Mouse (Mus musculus) embryonic facial prominence, embryonic 13.5 days (tissue): Measurements from ENCODE around the gene Kcnd3. TPM values are rescaled to one million over a fixed set of nuclear protein-coding genes. Genes with fewer than 3 reads are reported as not detected.

ENCODE experiments used
- ATAC-seq: fragments of 200-750 bp; cut with Nextera tagmentation; 2 replicates; pipeline ENCODE4 v1.8.0; 2017; ENCODE audit warnings: low read depth; ENCODE audit not compliant: insufficient number of reproducible peaks, insufficient read depth, low FRiP score, low TSS enrichment
- H3K27ac ChIP-seq: fragments of 300-500 bp; sonication (generic); 2 replicates; pipeline ENCODE4 v1.5.1; 2015; ENCODE audit warnings: moderate library complexity, mild to moderate bottlenecking, inconsistent platforms
- H3K27me3 ChIP-seq: fragments of 300-500 bp; sonication (generic); 2 replicates; pipeline ENCODE4 v1.6.1; 2015; ENCODE audit warnings: mild to moderate bottlenecking, inconsistent platforms
- H3K36me3 ChIP-seq: fragments of 300-500 bp; sonication (generic); 2 replicates; pipeline ENCODE4 v1.6.1; 2015; ENCODE audit warnings: mild to moderate bottlenecking, inconsistent platforms
- H3K4me1 ChIP-seq: fragments of 300-500 bp; sonication (generic); 2 replicates; pipeline ENCODE4 v1.6.1; 2015; ENCODE audit warnings: inconsistent platforms
- H3K4me2 ChIP-seq: fragments of 300-500 bp; sonication (generic); 2 replicates; pipeline ENCODE4 v1.6.1; 2015; ENCODE audit warnings: moderate library complexity, mild to moderate bottlenecking, inconsistent platforms
- H3K4me3 ChIP-seq: fragments of 300-500 bp; sonication (generic); 2 replicates; pipeline ENCODE4 v1.5.1; 2015; ENCODE audit warnings: mild to moderate bottlenecking, inconsistent platforms
- H3K9ac ChIP-seq: fragments of 300-500 bp; sonication (generic); 2 replicates; pipeline ENCODE4 v1.6.1; 2015; ENCODE audit warnings: mild to moderate bottlenecking, inconsistent platforms
- H3K9me3 ChIP-seq: fragments of 300-500 bp; sonication (generic); 2 replicates; pipeline ENCODE4 v1.6.1; 2016; ENCODE audit warnings: inconsistent platforms
- WGBS: fragments of 180-500 bp; shearing (Covaris S2); methylation state at CpG from one replicate; pipeline ENCODE4 v1.1.7; 2015; ENCODE audit warnings: mixed read lengths; 5-methylcytosine and 5-hydroxymethylcytosine counted together
- polyA plus RNA-seq: library from polyadenylated mRNA; unstranded; fragments of >200 nt; fragmentation: Nextera tagmentation; extraction: Ambion mirVana; gene quantifications from 2 replicates; pipeline ENCODE4 v1.2.1, GENCODE M21; 2015

Kcnd3 gene
- polyA plus RNA-seq, 1 experiment from 2014 or later = 0.44 TPM

DNA sequence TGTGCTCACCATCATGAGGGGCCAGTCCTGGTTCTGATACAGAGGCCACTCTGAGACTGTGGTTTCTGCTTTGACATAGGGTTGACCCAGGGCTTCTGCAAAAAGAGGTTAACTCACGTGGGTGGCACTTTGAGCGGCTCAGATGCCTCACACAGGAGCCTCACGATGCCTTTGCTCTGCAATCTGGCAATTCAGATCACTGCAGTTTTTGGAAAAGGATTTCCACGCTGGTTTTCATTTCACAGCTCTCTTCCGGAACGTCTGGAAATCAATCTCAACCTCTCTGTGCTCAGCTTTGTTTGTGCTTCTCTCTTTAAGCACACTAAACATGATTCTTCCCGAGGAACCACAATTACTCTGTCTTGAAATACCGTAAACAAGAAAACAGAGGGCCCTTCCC, 14.4 kb downstream of the Kcnd3 start:
- no peak overlapping the region for H3K9ac ChIP-seq
- H3K27me3 ChIP-seq = no peaks in the 10 kb centered on the region; the same call in 1 of the 2 replicates
- H3K27ac ChIP-seq = no peak overlapping the region
- H3K4me3 ChIP-seq = no peak overlapping the region
- 43% methylated on average over 8 of the region's 8 CpGs for WGBS
- no peaks in the 10 kb centered on the region for H3K36me3 ChIP-seq
- ATAC-seq = no peak
- H3K9me3 ChIP-seq = no peaks in the 10 kb centered on the region
- no peak overlapping the region for H3K4me2 ChIP-seq
- no peaks in the 10 kb centered on the region for H3K4me1 ChIP-seq

DNA sequence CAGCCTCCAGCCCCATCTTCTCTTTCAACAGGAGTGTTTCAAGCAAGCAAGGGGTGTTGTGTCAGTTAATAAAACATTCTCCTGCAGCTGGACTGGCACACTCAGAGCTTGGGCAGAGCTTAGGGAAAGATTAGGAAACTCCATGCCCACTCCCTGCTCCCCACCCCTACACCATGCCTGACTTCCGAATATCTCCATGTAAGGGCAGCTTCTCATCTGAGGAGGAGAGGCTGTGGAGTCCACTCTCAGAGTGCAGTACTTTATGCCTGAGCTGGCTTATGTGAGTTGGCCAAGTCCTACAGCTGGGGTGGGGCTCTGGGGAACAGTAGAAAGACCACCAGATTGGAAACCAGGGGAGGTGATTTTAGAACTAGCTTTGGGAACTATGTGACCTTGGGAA, 20.4 kb downstream of the Kcnd3 start:
- 82% methylated on average over 1 of the region's 1 CpGs for WGBS

DNA sequence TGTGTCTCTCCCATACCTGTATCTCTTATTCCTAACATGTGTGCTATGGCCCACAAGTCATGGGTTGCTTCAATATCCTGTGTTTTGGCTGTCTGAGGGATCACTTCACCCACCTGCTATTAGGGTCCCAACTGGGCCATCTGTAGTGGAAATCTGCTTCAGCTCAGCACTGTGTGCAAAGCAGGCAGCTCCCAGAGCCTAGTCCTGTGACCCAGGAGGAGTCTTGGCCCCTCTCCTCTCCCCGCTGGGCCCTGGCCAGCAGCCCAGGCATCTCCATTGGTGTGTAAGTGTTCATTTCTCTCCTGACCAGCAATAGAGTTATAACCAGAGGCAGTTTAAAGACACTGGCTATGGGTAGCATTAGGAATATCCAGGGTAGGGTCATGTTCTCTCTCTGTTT, 24.3 kb downstream of the Kcnd3 start:
- no peaks in the 10 kb centered on the region for H3K9me3 ChIP-seq
- no peak overlapping the region for H3K4me2 ChIP-seq
- no peak overlapping the region for H3K9ac ChIP-seq
- no peaks in the 10 kb centered on the region for H3K4me1 ChIP-seq
- H3K27me3 ChIP-seq = no peaks in the 10 kb centered on the region
- no peak for ATAC-seq
- no peak overlapping the region for H3K4me3 ChIP-seq
- H3K27ac ChIP-seq = no peak overlapping the region
- WGBS = 90% methylated on average over 1 of the region's 1 CpGs
- H3K36me3 ChIP-seq = no peaks in the 10 kb centered on the region

More for the DNA sequence above, 20.4 kb downstream of the Kcnd3 start:
- no peak overlapping the region for H3K4me2 ChIP-seq
- no peaks in the 10 kb centered on the region for H3K9me3 ChIP-seq
- H3K4me3 ChIP-seq = no peak overlapping the region
- H3K9ac ChIP-seq = no peak overlapping the region
- H3K27ac ChIP-seq = no peak overlapping the region
- H3K27me3 ChIP-seq = no peaks in the 10 kb centered on the region; the same call in 1 of the 2 replicates
- no peaks in the 10 kb centered on the region for H3K36me3 ChIP-seq
- H3K4me1 ChIP-seq = no peaks in the 10 kb centered on the region
- no peak for ATAC-seq

DNA sequence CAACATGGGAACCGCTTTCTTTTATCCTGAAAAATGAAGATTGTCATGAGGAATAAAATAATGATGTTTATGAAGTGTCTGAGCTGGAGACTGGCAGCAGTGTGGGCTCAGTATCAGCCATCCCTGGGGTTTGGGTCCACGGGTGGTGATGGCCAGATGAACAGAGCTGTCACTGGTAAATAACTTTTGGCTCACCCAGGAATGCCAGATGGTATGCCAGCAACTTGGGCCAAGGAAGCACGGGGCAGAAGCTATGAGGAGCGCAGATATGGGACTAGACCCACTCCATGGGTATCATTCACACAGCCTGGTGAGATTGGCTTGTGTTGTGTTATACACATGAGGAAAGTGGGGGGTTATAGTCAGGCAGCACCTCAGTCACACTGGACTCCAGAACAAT, 26.7 kb downstream of the Kcnd3 start:
- no peaks in the 10 kb centered on the region; the same call in 1 of the 2 replicates for H3K27me3 ChIP-seq
- H3K36me3 ChIP-seq = no peaks in the 10 kb centered on the region
- no peak overlapping the region for H3K9ac ChIP-seq
- ATAC-seq = no peak
- H3K4me3 ChIP-seq = no peak overlapping the region
- no peaks in the 10 kb centered on the region for H3K9me3 ChIP-seq
- H3K4me1 ChIP-seq = no peaks in the 10 kb centered on the region
- WGBS = 81% methylated on average over 4 of the region's 4 CpGs
- H3K4me2 ChIP-seq = no peak overlapping the region
- H3K27ac ChIP-seq = no peak overlapping the region

DNA sequence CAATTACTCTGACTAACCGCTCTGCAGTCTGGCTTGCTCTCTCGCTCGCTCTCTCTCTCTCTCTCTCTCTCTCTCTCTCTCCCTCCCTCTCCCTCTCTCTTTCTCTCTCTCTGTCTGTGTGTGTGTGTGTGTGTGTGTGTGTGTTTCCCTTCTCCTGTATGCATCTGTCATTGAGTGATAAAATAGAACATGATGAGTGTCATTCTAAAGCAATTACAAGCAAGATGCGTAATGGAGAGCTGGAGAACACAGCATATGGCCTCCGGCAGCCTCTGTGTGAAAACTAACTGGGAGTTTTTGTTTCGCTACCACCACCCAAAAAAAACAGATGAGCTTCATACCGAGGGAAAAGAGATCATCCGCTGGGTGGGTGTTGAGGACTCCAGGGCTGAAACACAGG, 29.3 kb downstream of the Kcnd3 start:
- Histone ChIP-seq H3K36me3 (no peaks in the 10 kb centered on the region), H3K4me2 (no peak overlapping the region), H3K27ac (no peak overlapping the region), H3K4me3 (no peak overlapping the region), H3K27me3 (no peaks in the 10 kb centered on the region; the same call in none of the 2 replicates), H3K4me1 (no peaks in the 10 kb centered on the region), H3K9ac (no peak overlapping the region), H3K9me3 (no peaks in the 10 kb centered on the region)
- 62% methylated on average over 8 of the region's 8 CpGs for WGBS
- ATAC-seq = no peak

DNA sequence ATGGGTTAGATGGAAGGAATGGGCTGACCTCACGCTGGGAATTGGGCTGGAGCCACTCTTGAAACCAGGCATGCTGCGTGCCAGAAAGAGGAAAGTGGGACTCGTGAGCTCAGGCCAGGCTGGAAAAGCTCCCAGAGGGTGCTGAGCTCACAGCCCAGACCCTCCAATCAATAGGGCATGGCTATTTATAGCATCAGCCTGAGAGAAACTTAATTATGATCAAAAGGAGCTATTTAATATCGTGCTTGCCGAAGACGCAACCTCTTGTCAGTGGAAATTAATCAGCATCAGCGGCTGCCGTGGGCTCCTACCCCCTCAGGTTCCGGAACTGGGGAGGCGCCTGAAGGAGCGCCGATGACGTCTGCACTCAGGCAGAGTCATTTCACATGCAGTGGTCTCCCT, 31.5 kb downstream of the Kcnd3 start:
- Histone ChIP-seq H3K9ac (no peak overlapping the region), H3K36me3 (no peaks in the 10 kb centered on the region), H3K4me2 (no peak overlapping the region), H3K27ac (no peak overlapping the region), H3K4me3 (no peak overlapping the region), H3K9me3 (no peaks in the 10 kb centered on the region), H3K27me3 (no peaks in the 10 kb centered on the region; the same call in none of the 2 replicates), H3K4me1 (no peaks in the 10 kb centered on the region)
- no peak for ATAC-seq
- 59% methylated on average over 13 of the region's 13 CpGs for WGBS

DNA sequence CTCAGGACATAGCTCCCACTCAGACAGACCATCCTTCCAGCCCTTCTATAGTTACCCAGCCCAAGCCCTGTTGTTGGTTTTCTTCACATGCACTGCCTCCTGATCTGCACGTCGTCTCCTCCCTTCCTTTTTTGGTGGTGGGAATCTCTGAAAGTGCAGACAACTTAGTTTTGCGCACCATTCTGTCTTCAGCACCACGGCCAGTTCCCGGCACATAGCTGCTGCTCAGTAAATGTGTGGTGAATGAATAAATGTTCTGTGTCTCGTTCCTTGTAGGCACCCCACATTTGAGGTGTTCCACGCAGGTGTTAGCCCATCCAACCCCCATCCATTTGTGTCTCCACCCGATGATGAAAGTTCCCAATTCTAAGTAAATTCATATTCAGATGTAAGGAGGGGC, 35.0 kb downstream of the Kcnd3 start:
- H3K4me1 ChIP-seq = no peaks in the 10 kb centered on the region
- H3K4me2 ChIP-seq = no peak overlapping the region
- ATAC-seq = no peak
- no peak overlapping the region for H3K4me3 ChIP-seq
- no peaks in the 10 kb centered on the region for H3K9me3 ChIP-seq
- WGBS = 44% methylated on average over 8 of the region's 8 CpGs
- no peak overlapping the region for H3K9ac ChIP-seq
- no peaks in the 10 kb centered on the region; the same call in none of the 2 replicates for H3K27me3 ChIP-seq
- H3K27ac ChIP-seq = no peak overlapping the region
- H3K36me3 ChIP-seq = no peaks in the 10 kb centered on the region

DNA sequence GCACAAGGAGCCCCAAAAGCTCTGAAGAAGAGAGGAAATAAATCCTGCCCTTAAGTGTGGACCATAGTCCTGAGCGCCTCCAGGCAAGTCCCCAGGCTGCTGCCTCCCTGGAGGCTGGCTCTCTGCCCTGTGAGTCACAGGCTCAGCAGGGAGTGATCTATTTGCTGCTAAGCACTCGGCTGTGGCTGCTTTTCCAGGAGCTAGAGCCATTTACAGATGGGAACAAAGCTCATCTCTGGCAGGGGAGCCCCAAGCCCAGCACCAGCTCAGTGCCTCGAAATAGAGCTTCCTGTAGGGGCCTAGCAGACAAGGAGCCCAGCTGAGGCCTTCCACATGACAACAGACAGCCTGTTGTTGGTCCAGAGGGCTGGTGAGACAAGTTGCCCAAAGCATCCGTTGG, 37.5 kb downstream of the Kcnd3 start:
- Histone ChIP-seq H3K27me3 (no peaks in the 10 kb centered on the region; the same call in 1 of the 2 replicates), H3K9ac (no peak overlapping the region), H3K4me2 (no peak overlapping the region), H3K9me3 (no peaks in the 10 kb centered on the region), H3K36me3 (no peaks in the 10 kb centered on the region), H3K27ac (no peak overlapping the region), H3K4me1 (0 out of 2 replicates have a peak, but pooled peaks cover under 1% of the 10 kb centered on the region), H3K4me3 (no peak overlapping the region)
- WGBS = 21% methylated on average over 4 of the region's 4 CpGs
- no peak for ATAC-seq

DNA sequence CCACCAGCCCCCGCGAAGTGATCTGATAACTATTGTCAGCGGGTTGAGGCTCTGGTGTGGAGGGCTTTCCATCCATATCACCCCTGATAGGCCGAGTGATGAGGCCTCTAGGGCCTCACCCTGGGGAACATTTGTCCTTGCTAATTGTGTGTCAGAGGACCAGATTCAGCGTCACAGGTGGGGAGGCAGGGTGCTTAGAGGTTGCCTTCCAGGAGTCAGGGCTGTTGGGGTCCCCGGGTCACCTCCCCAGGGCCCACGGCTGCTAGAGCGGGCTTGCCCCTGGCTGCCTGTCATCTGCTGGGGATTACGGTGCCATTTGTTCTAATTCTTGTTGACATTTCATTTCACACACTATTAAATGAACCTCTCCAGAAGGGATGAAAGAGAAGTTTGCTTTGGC, 42.8 kb downstream of the Kcnd3 start:
- Histone ChIP-seq H3K4me1 (0 out of 2 replicates have a peak, but pooled peaks cover 5% of the 10 kb centered on the region), H3K4me3 (no peak overlapping the region), H3K9me3 (no peaks in the 10 kb centered on the region), H3K36me3 (no peaks in the 10 kb centered on the region), H3K27me3 (peaks cover 3% of the 10 kb centered on the region; the same call in 1 of the 2 replicates), H3K9ac (no peak overlapping the region), H3K27ac (no peak overlapping the region), H3K4me2 (no peak overlapping the region)
- no peak for ATAC-seq
- 29% methylated on average over 9 of the region's 9 CpGs for WGBS

DNA sequence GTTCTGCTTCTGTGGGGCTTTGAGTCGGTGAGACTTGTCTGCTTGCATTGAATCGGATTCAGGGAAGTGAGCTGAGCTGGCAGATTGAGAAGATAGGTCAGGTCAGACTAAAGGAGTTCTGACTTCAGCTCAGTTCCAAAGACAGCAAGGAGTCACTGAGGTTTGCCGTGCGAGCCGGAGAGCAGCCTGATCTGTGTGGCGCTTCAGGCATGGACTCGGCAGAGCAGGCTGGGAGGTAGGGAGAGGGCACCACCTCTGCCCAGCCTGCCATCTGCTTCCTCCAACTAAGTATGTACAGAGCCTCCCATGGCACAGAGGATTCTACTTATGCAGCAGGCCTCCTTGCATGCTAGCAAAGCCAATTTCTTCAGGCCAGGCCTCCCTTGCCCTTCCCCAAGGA, 44.1 kb downstream of the Kcnd3 start:
- Histone ChIP-seq H3K4me1 (0 out of 2 replicates have a peak, but pooled peaks cover 5% of the 10 kb centered on the region), H3K4me2 (no peak overlapping the region), H3K9me3 (no peaks in the 10 kb centered on the region), H3K36me3 (no peaks in the 10 kb centered on the region), H3K9ac (no peak overlapping the region), H3K4me3 (no peak overlapping the region), H3K27me3 (peaks cover 3% of the 10 kb centered on the region; the same call in 1 of the 2 replicates), H3K27ac (no peak overlapping the region)
- no peak for ATAC-seq
- WGBS = 55% methylated on average over 7 of the region's 7 CpGs

DNA sequence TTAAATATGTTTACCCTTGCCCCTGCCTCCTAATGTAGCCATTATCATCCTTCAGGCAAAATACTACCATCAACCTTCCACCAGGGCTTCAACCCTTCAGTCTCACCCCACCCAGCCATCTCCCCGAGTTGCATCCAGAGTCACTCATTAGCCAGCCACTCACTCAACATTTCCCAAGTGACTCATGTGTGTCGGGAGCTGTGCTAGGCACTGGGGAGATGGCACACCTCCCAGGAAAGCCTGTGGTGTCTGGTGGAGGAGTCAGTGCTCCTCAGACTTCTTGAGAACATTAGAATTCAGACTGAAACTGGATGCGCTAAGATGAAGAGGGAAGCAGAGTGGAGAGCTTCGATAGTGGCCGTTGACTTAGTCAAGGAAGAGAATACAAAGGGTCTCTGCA, 44.8 kb downstream of the Kcnd3 start:
- Histone ChIP-seq H3K27me3 (peaks cover 3% of the 10 kb centered on the region; the same call in 1 of the 2 replicates), H3K36me3 (no peaks in the 10 kb centered on the region), H3K4me2 (no peak overlapping the region), H3K4me3 (no peak overlapping the region), H3K9me3 (no peaks in the 10 kb centered on the region), H3K4me1 (0 out of 2 replicates have a peak, but pooled peaks cover 5% of the 10 kb centered on the region), H3K27ac (no peak overlapping the region), H3K9ac (no peak overlapping the region)
- no peak for ATAC-seq
- whole genome bisulfite sequencing = 85% methylated on average over 5 of the region's 5 CpGs

DNA sequence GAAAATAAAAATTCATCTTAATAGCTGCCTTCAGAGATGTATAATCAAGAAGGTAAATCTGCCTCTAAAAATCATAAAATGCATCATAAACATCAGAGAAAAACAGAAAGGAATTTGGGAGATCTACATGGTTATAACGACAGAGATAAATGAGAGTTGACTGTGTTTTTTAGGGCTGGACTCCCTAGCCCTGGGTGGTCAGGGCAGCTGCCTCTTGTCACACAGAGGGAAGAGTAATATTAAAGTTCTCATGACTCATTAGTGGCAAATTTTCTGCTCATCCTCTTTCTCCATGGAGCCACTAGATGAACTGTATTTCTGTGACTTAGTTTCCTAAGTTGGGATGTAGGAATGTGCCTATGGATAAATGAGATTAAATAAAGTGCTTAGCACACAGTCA, 48.9 kb downstream of the Kcnd3 start:
- Histone ChIP-seq H3K36me3 (no peaks in the 10 kb centered on the region), H3K9ac (no peak overlapping the region), H3K4me2 (no peak overlapping the region), H3K27me3 (no peaks in the 10 kb centered on the region; the same call in none of the 2 replicates), H3K4me3 (no peak overlapping the region), H3K4me1 (no peaks in the 10 kb centered on the region), H3K9me3 (no peaks in the 10 kb centered on the region), H3K27ac (no peak overlapping the region)
- WGBS = 87% methylated on average over 1 of the region's 1 CpGs
- no peak for ATAC-seq
